Comparison of ENCODE assay signal across 11 mouse cellular contexts in genomic region chr5:14834155-14834991, GRCm38 (mm10).
DNase-seq lines count a peak whose midpoint lies in the region; ATAC-seq lines count a peak whose summit lies in the region.
"Had no signal": no experiment of that assay in that cellular context is flagged by ENCODE, and none has a peak within 500 bp of the region (broad histone marks: within the 10 kb centered on the region; RNA-seq: fewer than 3 reads in every experiment).

No protein-coding gene starts in this region.

- H3K27ac ChIP-seq in lung, embryonic 16.5 days (ENCODE audit: low read length): no peak overlapping the region
- H3K27ac ChIP-seq: heart, embryonic 15.5 days had no signal

- H3K9me3 ChIP-seq in lung, embryonic 16.5 days (ENCODE audit: control insufficient read depth, low read length): no peaks in the 10 kb centered on the region
- H3K9me3 ChIP-seq: heart, embryonic 15.5 days had no signal

- no peak overlapping the region for H3K9ac ChIP-seq in lung, embryonic 16.5 days (ENCODE audit: low read length)
- H3K9ac ChIP-seq: heart, embryonic 15.5 days had no signal

- no peaks in the 10 kb centered on the region for H3K36me3 ChIP-seq in lung, embryonic 16.5 days (ENCODE audit: control insufficient read depth, insufficient read depth, low read length)
- H3K36me3 ChIP-seq: heart, embryonic 15.5 days had no signal

- ATAC-seq in lung, embryonic 16.5 days (ENCODE audit: low read depth): peak; percentile 79

- WGBS in lung, embryonic 16.5 days: 49% methylated on average over 4 of the region's 4 CpGs

- no peaks in the 10 kb centered on the region for H3K4me1 ChIP-seq in lung, embryonic 16.5 days (replicated peaks; ENCODE audit: control insufficient read depth, insufficient read depth, low read length)
- H3K4me1 ChIP-seq: heart, embryonic 15.5 days had no signal

- H3K4me2 ChIP-seq in lung, embryonic 16.5 days (ENCODE audit: low read depth, low read length): no peak overlapping the region
- H3K4me2 ChIP-seq: heart, embryonic 15.5 days had no signal

- no peaks in the 10 kb centered on the region for H3K27me3 ChIP-seq in lung, embryonic 16.5 days (ENCODE audit: control insufficient read depth, insufficient read depth, low read depth, low read length)
- H3K27me3 ChIP-seq: CH12.LX; heart, embryonic 15.5 days had no signal

- no peak overlapping the region for H3K4me3 ChIP-seq in lung, embryonic 16.5 days (ENCODE audit: low read length)
- H3K4me3 ChIP-seq: erythroblast, embryonic 14.5 days; heart, embryonic 15.5 days had no signal

- intact Hi-C loops in heart, postnatal 25 days (cut with DNase I): no loop called here

- no peak for DNase-seq in lung, postnatal 10 days
- DNase-seq in cerebellum, postnatal 25 days: peak; percentile 38 to 59
- DNase-seq in layer of hippocampus, postnatal 10 days (ENCODE audit: low spot score in 2 of 2): peak; percentile 7 to 27
- peak; percentile 58 for DNase-seq in telencephalon, adult 2 months (ENCODE audit: low read depth, low spot score)
- DNase-seq in heart, postnatal 25 days (ENCODE audit: low spot score): no peak
- DNase-seq in natural killer cell, adult 2 months (ENCODE audit: low spot score in 2 of 2): no peak
- DNase-seq: kidney, adult 9 months had no signal

Comparison
In these comparisons a context has a peak if more than half of its experiments do, and no peak if none do; other contexts are left out.
1. DNase-seq: peak in cerebellum, postnatal 25 days (2 of 2), layer of hippocampus, postnatal 10 days (2 of 2) and telencephalon, adult 2 months (single experiment); none in lung, postnatal 10 days (single experiment), heart, postnatal 25 days (single experiment) and natural killer cell, adult 2 months (0 of 2).